Mouse (Mus musculus) mouse embryonic stem cell (cell line): Measurements from ENCODE around the gene Dusp12.

Experiments
- in situ Hi-C, 2 experiments: fragments of 300-500 bp; cut with MboI; formaldehyde crosslinking; loops; 1 replicate in 1 of 2; 3 replicates in 1 of 2; pipeline ENCODE4 v1.14.3; 2019 to 2020; ENCODE audit warnings: low sequenced_read_pairs in 2 of 2, low pct_unique_long_range_greater_than_20kb in 1 of 2, mixed read lengths in 1 of 2; ENCODE audit not compliant: unreplicated experiment in 1 of 2

Gene Dusp12

GRCm38 (mm10) chr1:170884978-170885561 is at the start of gene Dusp12, which contains the start of gene Gm26620:
Gene Dusp12, minus strand, starts transcription at chr1:170885540.
Gene Gm26620, plus strand, starts transcription at chr1:170885065.
- in situ Hi-C loops = no loop called here

- in situ Hi-C loops = no loop called here
These were observed 49.0 kb upstream of the Dusp12 start for GRCm38 (mm10) chr1:170934383-170934782.

- in situ Hi-C loops = no loop called here
These were observed 48.6 kb upstream of the Dusp12 start for GRCm38 (mm10) chr1:170933940-170934339.

- in situ Hi-C loops = no loop called here
These were observed 48.1 kb upstream of the Dusp12 start for GRCm38 (mm10) chr1:170933386-170933920.

- in situ Hi-C loops = no loop called here
These were observed 46.7 kb upstream of the Dusp12 start for GRCm38 (mm10) chr1:170932043-170932442.

GRCm38 (mm10) chr1:170929245-170929644 is 43.9 kb upstream of the Dusp12 start:
- in situ Hi-C loops = no loop called here

GRCm38 (mm10) chr1:170928467-170928866 is 43.1 kb upstream of the Dusp12 start:
- in situ Hi-C loops = no loop called here

- in situ Hi-C loops = no loop called here
These were observed 42.0 kb upstream of the Dusp12 start, which contains the start of gene Fcrla for GRCm38 (mm10) chr1:170927378-170927777. Gene Fcrla, minus strand, starts transcription at chr1:170927583.

GRCm38 (mm10) chr1:170926941-170927340 is 41.6 kb upstream of the Dusp12 start:
- in situ Hi-C loops = no loop called here

GRCm38 (mm10) chr1:170924485-170924884 is 39.1 kb upstream of the Dusp12 start:
- in situ Hi-C loops = no loop called here

- in situ Hi-C loops = no loop called here
These were observed 34.0 kb upstream of the Dusp12 start for GRCm38 (mm10) chr1:170919308-170919707.

- in situ Hi-C loops = no loop called here
These were observed 30.3 kb upstream of the Dusp12 start for GRCm38 (mm10) chr1:170915657-170916056.

GRCm38 (mm10) chr1:170912891-170913615 is 27.7 kb upstream of the Dusp12 start, which contains the start of gene Fcrlb:
Gene Fcrlb, minus strand, starts transcription at chr1:170912941.
- in situ Hi-C loops = no loop called here

- in situ Hi-C loops = no loop called here
These were observed 26.7 kb upstream of the Dusp12 start for GRCm38 (mm10) chr1:170911907-170912660.

GRCm38 (mm10) chr1:170908341-170908740 is 23.0 kb upstream of the Dusp12 start:
- in situ Hi-C loops = loop anchor here (5.0 kb wide), 1 partner anchor 74 kb away; no protein-coding TSS in a partner anchor

- in situ Hi-C loops = loop anchor here (5.0 kb wide), 1 partner anchor 75 kb away; no protein-coding TSS in a partner anchor
These were observed 22.3 kb upstream of the Dusp12 start for GRCm38 (mm10) chr1:170907456-170908191.

GRCm38 (mm10) chr1:170907111-170907455 is 21.7 kb upstream of the Dusp12 start:
- in situ Hi-C loops = loop anchor here (5.0 kb wide), 1 partner anchor 75 kb away; no protein-coding TSS in a partner anchor

GRCm38 (mm10) chr1:170903485-170903884 is 18.1 kb upstream of the Dusp12 start:
- in situ Hi-C loops = no loop called here
